Mouse (Mus musculus): ENCODE measurements around the gene Ftl1-ps1. TPM values are rescaled to one million over a fixed set of nuclear protein-coding genes. Genes with fewer than 3 reads are reported as not detected.

The Ftl1-ps1 gene
- 75.3 and 105 TPM in 2 replicates for polyA plus RNA-seq (2015; fragmentation: Nextera tagmentation; extraction: Ambion mirVana)

GRCm38 (mm10) chr13:74399298-74399839, at the start of gene Ftl1-ps1:
Ftl1-ps1 (plus strand) TSS chr13:74399694.
- Histone ChIP-seq H3K9ac (no peak within 1 kb of the TSS), H3K27ac (no peak within 1 kb of the TSS), H3K27me3 (replicated peaks) (no peaks in the 10 kb centered on the region), H3K4me1 (no peaks in the 10 kb centered on the region), H3K36me3 (replicated peaks) (no peaks in the 10 kb centered on the region), H3K4me3 (no peak within 1 kb of the TSS), H3K9me3 (no peaks in the 10 kb centered on the region), H3K4me2 (peak within 1 kb of the TSS; percentile 17; the same call in 1 of the 2 replicates)
- no peak for ATAC-seq (replicated peaks)
- 11% methylated on average over 11 of the region's 11 CpGs for WGBS

GRCm38 (mm10) chr13:74350435-74350906, 49.0 kb upstream of the Ftl1-ps1 start:
- Histone ChIP-seq H3K27me3 (replicated peaks) (no peaks in the 10 kb centered on the region), H3K4me1 (peaks cover 21% of the 10 kb centered on the region), H3K27ac (peak overlapping the region; percentile 85), H3K9me3 (no peaks in the 10 kb centered on the region), H3K9ac (peak overlapping the region; percentile 85), H3K4me3 (peak overlapping the region; percentile 91), H3K4me2 (peak overlapping the region; percentile 58), H3K36me3 (replicated peaks) (0 out of 2 replicates have a peak, but pooled peaks cover 3% of the 10 kb centered on the region)
- peak; percentile 68 for ATAC-seq (replicated peaks)
- under 1% methylated on average over 15 of the region's 15 CpGs for whole genome bisulfite sequencing

GRCm38 (mm10) chr13:74356491-74356890, 43.0 kb upstream of the Ftl1-ps1 start:
- H3K9me3 ChIP-seq: no peaks in the 10 kb centered on the region
- H3K4me2 ChIP-seq: no peak overlapping the region
- no peaks in the 10 kb centered on the region for H3K4me1 ChIP-seq
- H3K27me3 ChIP-seq (replicated peaks): no peaks in the 10 kb centered on the region
- H3K27ac ChIP-seq: no peak overlapping the region
- peaks cover 29% of the 10 kb centered on the region for H3K36me3 ChIP-seq (replicated peaks)
- no peak overlapping the region for H3K4me3 ChIP-seq
- no peak for ATAC-seq (replicated peaks)
- H3K9ac ChIP-seq: no peak overlapping the region
- WGBS: 95% methylated on average over 13 of the region's 13 CpGs

GRCm38 (mm10) chr13:74362218-74362617, 37.3 kb upstream of the Ftl1-ps1 start:
- no peak for ATAC-seq (replicated peaks)
- H3K4me2 ChIP-seq: no peak overlapping the region
- no peak overlapping the region for H3K4me3 ChIP-seq
- H3K36me3 ChIP-seq (replicated peaks): peaks cover 11% of the 10 kb centered on the region; the same call in 1 of the 2 replicates
- no peaks in the 10 kb centered on the region for H3K9me3 ChIP-seq
- H3K27me3 ChIP-seq (replicated peaks): no peaks in the 10 kb centered on the region
- 74% methylated on average over 2 of the region's 2 CpGs for WGBS
- no peak overlapping the region for H3K27ac ChIP-seq
- H3K9ac ChIP-seq: no peak overlapping the region
- no peaks in the 10 kb centered on the region for H3K4me1 ChIP-seq

GRCm38 (mm10) chr13:74363176-74363858, 36.2 kb upstream of the Ftl1-ps1 start:
- H3K27ac ChIP-seq: no peak overlapping the region
- H3K9ac ChIP-seq: no peak overlapping the region
- no peak overlapping the region for H3K4me3 ChIP-seq
- H3K27me3 ChIP-seq (replicated peaks): no peaks in the 10 kb centered on the region
- peak; percentile 43 for ATAC-seq (replicated peaks)
- 91% methylated on average over 13 of the region's 13 CpGs for WGBS
- H3K36me3 ChIP-seq (replicated peaks): peaks cover 11% of the 10 kb centered on the region; the same call in 1 of the 2 replicates
- H3K4me2 ChIP-seq: no peak overlapping the region
- no peaks in the 10 kb centered on the region for H3K4me1 ChIP-seq
- H3K9me3 ChIP-seq: no peaks in the 10 kb centered on the region

GRCm38 (mm10) chr13:74363859-74364235, 35.6 kb upstream of the Ftl1-ps1 start, which contains the start of gene Lrrc14b:
Lrrc14b (minus strand) TSS chr13:74364005.
- Histone ChIP-seq H3K9ac (no peak within 1 kb of the TSS), H3K9me3 (no peaks in the 10 kb centered on the region), H3K4me1 (no peaks in the 10 kb centered on the region), H3K4me3 (no peak within 1 kb of the TSS), H3K27ac (no peak within 1 kb of the TSS), H3K27me3 (replicated peaks) (no peaks in the 10 kb centered on the region), H3K4me2 (no peak within 1 kb of the TSS), H3K36me3 (replicated peaks) (peaks cover 11% of the 10 kb centered on the region; the same call in 1 of the 2 replicates)
- ATAC-seq (replicated peaks): no peak
- WGBS: 73% methylated on average over 8 of the region's 8 CpGs

- 79% methylated on average over 10 of the region's 10 CpGs for WGBS
- Histone ChIP-seq H3K9me3 (no peaks in the 10 kb centered on the region), H3K4me3 (no peak overlapping the region), H3K27me3 (replicated peaks) (no peaks in the 10 kb centered on the region), H3K9ac (no peak overlapping the region), H3K4me1 (no peaks in the 10 kb centered on the region), H3K27ac (no peak overlapping the region), H3K4me2 (no peak overlapping the region), H3K36me3 (replicated peaks) (no peaks in the 10 kb centered on the region)
- ATAC-seq (replicated peaks): no peak
These were observed 17.8 kb upstream of the Ftl1-ps1 start for GRCm38 (mm10) chr13:74381533-74382276.

GRCm38 (mm10) chr13:74382289-74382688, 17.2 kb upstream of the Ftl1-ps1 start:
- H3K4me3 ChIP-seq: no peak overlapping the region
- no peaks in the 10 kb centered on the region for H3K36me3 ChIP-seq (replicated peaks)
- H3K27ac ChIP-seq: no peak overlapping the region
- no peak overlapping the region for H3K9ac ChIP-seq
- WGBS: 61% methylated on average over 3 of the region's 3 CpGs
- no peak overlapping the region for H3K4me2 ChIP-seq
- no peak for ATAC-seq (replicated peaks)
- no peaks in the 10 kb centered on the region for H3K27me3 ChIP-seq (replicated peaks)
- H3K4me1 ChIP-seq: no peaks in the 10 kb centered on the region
- H3K9me3 ChIP-seq: no peaks in the 10 kb centered on the region

GRCm38 (mm10) chr13:74389730-74390129, 9.8 kb upstream of the Ftl1-ps1 start:
- Histone ChIP-seq H3K9me3 (no peaks in the 10 kb centered on the region), H3K4me3 (peak overlapping the region; percentile 69), H3K4me2 (peak overlapping the region; percentile 68), H3K27ac (no peak overlapping the region), H3K4me1 (peaks cover 8% of the 10 kb centered on the region), H3K9ac (no peak overlapping the region; the same call in 1 of the 2 replicates), H3K27me3 (replicated peaks) (no peaks in the 10 kb centered on the region), H3K36me3 (replicated peaks) (no peaks in the 10 kb centered on the region)
- WGBS: 66% methylated on average over 6 of the region's 6 CpGs
- ATAC-seq (replicated peaks): peak; percentile 37; the same call in 1 of the 2 replicates

GRCm38 (mm10) chr13:74390371-74390990, 9.0 kb upstream of the Ftl1-ps1 start, which contains the start of gene Zfp72:
Zfp72 (minus strand) TSS chr13:74390836.
- H3K27ac ChIP-seq: peak within 1 kb of the TSS; percentile 56; the same call in 1 of the 2 replicates
- WGBS: 3% methylated on average over 14 of the region's 14 CpGs
- H3K9me3 ChIP-seq: no peaks in the 10 kb centered on the region
- peak within 1 kb of the TSS; percentile 68 for H3K4me2 ChIP-seq
- peak within 1 kb of the TSS; percentile 69 for H3K4me3 ChIP-seq
- peaks cover 8% of the 10 kb centered on the region for H3K4me1 ChIP-seq
- peak within 1 kb of the TSS; percentile 68 for H3K9ac ChIP-seq
- H3K36me3 ChIP-seq (replicated peaks): no peaks in the 10 kb centered on the region
- peak; percentile 97 for ATAC-seq (replicated peaks)
- no peaks in the 10 kb centered on the region for H3K27me3 ChIP-seq (replicated peaks)

GRCm38 (mm10) chr13:74391156-74391555, 8.3 kb upstream of the Ftl1-ps1 start:
- H3K27me3 ChIP-seq (replicated peaks): no peaks in the 10 kb centered on the region
- H3K27ac ChIP-seq: no peak overlapping the region
- H3K4me3 ChIP-seq: no peak overlapping the region
- H3K9me3 ChIP-seq: no peaks in the 10 kb centered on the region
- H3K4me1 ChIP-seq: peaks cover 8% of the 10 kb centered on the region
- WGBS: 81% methylated on average over 2 of the region's 2 CpGs
- H3K4me2 ChIP-seq: no peak overlapping the region
- ATAC-seq (replicated peaks): peak; percentile 46
- H3K36me3 ChIP-seq (replicated peaks): no peaks in the 10 kb centered on the region
- H3K9ac ChIP-seq: no peak overlapping the region

- Histone ChIP-seq H3K27me3 (replicated peaks) (no peaks in the 10 kb centered on the region), H3K4me3 (no peak overlapping the region), H3K36me3 (replicated peaks) (peaks cover 27% of the 10 kb centered on the region), H3K4me1 (no peaks in the 10 kb centered on the region), H3K9ac (no peak overlapping the region), H3K4me2 (no peak overlapping the region), H3K27ac (no peak overlapping the region), H3K9me3 (peaks cover 24% of the 10 kb centered on the region)
- WGBS: 28% methylated on average over 19 of the region's 19 CpGs
- ATAC-seq (replicated peaks): no peak
These were observed 40.4 kb downstream of the Ftl1-ps1 start for GRCm38 (mm10) chr13:74439895-74440294.
